Mouse (Mus musculus): ENCODE data around the gene Cmss1.
A peak's percentile ranks its signal among the peaks of the same experiment; 100 is the strongest.

Cmss1 gene

DNA sequence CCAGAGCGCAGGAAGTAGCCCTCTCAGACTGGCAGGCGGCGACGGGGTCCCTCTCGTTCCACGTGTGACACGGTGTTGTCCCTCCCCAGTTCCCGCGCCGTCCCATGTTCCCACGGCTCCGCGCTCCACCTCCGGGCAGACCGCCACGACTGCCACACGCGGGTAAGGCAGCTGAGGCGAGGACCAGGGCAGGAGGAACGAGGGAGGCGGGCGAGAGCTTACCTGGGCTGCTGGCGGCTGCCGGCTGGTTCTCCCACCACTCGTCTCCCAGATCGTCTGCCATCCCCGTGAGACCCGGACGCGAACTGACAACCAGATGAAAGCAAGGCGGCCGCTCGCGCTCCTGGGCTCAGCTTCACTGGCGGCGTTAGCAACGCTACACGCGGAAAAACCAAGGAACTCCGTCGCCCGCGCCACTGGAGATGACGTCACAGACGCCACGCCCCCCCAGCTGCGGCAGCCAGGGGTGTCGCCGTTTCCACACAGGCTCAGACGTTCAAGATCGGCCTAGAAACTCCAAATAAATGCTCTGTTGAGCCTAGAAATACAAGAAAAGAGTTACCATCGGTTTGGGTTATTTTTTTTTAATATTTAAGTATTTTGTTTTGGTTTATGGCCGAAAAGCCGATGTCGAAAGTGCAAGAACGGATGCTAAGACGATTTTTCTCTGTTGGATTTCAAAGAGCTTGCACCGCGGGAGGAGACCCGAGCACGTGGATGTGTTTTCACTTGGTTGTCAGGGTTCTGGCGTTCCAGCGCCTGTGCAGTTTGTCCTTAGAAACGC lies at the start of gene Cmss1:
Gene Cmss1, minus strand, starts transcription at position 421 of the 784 bp plus-strand sequence.
- DNase-seq = peak; percentile 71

DNA sequence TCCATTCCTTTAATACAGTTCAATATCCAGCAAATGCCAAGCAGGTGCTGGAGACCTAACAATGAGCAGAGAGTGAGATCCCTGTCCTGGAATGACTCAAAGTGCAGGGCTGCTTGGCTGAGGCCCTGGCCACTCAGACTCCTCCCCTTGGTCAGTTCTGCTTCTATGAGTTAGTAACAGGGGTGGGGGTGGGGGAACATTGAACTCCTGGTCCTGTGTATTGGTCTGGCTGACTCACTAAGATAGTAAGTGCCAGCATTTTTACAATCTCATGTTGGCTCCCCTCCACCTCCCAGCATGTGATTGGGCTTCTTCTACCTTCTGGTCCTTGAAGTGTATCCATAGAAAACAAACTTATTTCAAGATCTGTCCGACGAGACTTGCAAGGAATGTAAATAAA lies 43.2 kb upstream of the Cmss1 start:
- no peak for DNase-seq

DNA sequence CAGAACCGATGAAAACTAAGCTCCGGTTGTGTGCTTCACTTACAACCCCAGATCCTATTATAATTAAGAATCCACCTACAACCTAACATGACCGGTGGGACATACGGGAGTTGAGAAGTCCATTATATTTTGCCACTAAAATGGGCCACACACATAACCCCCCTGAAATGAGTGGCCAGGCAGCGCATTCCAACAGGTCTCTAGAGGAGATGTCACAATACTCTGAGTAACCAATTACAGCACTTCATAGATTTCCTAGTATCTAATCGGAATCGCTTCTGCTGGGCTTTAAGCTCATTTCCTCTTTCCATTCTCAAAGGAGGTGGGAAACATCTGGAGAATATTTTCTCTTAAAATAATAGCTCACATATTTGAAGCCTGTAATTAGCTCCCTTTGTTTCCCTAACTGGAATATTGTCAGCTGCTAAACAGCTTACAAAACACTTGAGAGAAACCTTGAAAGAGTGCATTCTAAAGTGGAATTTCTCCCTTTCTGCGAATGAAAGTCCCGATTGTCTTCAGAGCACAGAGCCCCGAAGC lies 34.8 kb upstream of the Cmss1 start:
- no peak for DNase-seq

DNA sequence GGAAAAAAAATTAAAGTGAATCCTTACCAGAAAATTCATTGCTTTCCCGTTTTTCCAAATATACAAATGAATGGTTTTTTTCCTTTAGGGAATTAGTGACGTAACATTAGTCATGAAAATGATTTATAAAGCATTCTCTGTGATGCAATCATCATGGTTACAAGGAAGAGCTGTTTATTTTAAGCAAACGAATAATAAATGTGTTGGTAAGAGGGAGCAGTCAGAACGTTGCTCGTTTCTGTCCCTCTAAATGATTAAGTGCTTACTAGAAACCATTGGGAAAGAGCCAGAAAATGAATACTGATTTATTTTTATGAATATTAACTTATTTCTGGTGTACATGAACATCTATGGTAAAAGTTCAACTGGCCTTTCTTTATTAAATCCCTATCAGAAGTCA lies 28.1 kb upstream of the Cmss1 start:
- DNase-seq = no peak

DNA sequence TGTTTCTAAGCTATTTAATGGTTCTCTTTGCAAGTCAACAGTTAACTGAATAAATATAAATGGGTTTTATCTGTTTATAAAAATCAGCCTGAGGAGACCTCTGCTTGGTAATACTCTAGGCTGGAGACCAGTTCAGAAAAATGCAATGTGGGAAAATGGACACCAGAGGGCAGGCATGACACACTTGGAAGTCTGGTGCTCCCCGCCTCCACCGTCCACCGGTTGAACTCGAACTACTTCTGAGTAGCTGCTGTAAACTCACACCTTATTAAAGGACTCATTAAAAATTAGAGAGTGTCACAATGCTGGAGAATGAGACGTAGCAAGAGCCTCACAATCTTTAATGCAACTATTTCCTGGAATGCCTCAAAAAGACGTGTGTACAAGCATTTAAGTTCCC lies 27.5 kb upstream of the Cmss1 start:
- DNase-seq = peak; percentile 28

DNA sequence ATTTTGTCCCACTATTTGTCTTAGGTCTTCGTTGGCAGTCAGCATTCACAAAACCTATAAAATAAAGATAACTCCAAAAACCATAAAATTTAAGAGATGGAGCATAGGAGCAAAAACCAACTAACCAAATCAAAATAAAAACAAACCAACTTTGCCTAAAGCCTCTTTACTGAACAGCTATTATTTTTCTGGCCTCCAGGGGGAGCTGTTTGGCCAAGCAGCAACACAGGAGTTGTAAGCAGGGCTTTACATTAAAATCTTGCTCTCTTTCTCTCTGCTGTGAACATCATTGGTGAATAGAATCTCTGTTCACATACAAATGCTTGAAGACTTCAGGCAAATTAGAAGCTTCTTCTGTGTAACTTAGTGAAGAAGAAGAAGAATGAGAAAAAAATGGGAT lies 5.1 kb upstream of the Cmss1 start:
- no peak for DNase-seq

DNA sequence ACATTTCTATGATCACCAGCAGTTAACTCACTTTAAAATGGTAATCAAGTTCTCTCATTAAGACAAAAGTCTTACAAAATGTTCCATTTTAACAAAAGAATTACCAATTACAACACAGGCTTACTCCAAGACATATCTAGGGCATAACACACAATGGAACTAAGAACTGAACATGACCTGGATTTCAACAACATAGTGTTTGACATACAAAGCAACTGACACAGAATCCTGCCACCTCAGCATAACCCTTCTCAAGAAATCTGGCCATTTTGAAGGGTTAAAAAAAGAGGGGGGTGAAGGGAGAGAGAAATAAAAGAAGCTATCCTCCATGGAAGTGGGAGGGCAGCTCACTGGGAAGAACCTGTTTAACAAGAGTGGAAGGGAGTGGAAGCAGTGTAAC lies 5.6 kb downstream of the Cmss1 start:
- DNase-seq = no peak

DNA sequence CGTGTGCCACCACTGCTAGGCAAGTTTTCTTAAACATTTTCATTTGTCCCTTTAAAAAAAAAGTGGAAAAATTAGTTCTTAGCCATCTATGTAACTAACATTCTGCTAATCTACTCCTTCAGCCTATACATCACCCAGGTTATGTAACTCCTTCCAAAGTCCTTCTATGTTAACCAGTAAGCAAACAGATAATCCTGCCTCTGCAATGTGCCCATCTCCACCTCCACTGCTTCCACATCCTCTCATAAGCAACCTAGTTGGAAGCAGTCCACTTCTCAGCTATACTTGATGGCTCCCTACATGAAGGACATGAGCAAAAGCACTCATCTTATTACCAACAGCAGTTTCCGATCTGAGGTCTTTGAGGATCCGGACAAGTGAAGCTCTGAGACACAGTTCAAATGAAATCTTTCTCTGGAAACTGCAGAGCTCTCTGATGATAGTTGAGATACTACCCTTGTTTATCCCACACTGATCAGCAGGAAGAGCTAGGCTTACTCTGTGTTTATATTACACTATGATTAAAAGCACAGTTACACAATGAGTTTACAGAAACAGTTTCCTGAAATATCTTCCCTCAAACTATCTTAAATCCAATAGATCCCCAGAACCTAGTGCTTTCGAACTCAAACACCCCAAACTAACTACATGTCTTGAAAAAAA lies 9.2 kb downstream of the Cmss1 start:
- no peak for DNase-seq

DNA sequence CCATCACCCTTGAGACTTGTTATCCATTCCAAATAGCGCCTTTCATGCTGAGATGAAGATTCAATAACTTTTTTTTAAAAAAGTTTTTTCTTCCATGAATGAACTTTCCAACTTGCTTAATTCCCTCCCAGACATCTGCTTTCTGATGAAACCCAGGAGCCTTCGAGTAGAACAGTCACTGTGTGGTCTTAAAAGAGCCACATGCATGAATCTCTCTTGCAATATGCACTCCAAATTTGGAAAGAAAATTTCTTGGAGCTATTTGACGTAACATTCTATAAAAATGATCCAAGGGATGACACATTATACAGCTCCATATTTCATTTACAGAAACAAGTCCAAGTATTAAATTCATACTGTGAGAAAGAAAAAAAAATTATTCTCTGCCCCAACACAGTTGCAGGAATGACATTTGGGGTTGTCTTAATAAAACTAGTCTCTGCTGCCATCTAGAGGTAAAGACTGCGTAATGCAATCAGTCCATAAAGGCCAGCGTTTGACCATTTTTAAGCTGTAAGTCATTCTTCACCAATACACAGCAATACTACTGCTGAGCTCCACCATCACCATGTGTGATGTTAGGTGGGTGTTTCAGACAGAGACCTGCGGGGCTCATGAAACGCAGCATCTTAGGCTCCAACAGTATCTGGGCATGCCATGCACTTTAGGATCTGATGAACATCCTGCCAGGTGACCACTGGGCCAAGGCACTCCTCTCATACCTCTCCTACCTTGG lies 13.1 kb downstream of the Cmss1 start:
- no peak for DNase-seq

DNA sequence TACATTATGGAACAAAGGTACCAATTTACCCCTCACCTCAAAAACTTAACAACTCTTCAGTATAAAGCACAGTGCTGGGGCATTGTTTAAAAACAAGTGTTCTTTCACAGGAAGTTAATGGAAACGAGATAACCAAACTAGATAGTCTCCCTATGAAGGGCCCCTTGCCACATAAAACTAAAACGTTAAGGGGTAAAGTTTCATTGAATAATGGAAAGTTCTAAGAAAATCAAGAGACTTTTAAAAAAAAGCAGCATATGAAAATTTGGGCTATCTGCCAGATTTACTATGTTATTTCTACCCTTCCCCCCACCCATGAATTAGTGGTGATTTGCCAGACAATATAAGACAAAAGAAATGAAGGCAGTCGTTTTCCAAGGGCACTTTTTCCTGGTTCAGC lies 21.5 kb downstream of the Cmss1 start:
- DNase-seq = no peak

DNA sequence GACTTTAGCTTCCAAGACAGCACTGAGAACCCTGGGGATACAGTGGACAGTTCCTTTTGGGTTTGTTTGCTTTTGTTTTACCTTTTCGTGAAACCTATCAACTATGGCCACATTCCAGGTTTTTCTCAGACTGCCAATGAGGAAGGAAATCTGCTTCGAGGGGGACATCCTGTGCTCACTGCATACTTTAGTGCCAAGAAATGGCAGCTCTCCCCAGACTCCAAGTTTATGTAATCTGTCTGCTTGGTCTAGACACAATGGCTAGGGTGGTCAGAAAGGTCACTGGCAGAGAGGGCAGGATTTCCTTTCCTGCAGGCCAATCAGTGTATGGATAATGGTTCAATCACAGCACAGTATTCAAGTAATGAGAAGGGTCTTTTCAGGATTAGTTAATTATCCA lies 24.7 kb downstream of the Cmss1 start:
- no peak for DNase-seq

DNA sequence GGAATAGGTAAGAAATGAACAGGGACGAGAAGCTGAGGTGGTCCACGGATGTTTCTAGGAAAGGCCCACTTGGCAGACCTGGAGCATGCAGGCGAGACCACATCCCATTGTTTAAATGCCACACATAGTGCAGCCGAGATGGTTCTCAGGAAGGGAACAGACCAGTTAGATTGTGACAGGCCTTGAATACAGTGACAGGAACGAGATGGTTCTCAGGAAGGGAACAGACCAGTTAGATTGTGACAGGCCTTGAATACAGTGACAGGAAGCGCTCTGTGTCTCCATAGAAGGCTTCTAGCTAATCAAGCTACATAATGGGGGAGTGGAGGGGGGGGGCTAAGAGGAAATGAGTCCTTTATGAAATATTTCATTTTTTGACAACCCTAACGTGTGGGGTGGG lies 26.6 kb downstream of the Cmss1 start:
- no peak for DNase-seq

DNA sequence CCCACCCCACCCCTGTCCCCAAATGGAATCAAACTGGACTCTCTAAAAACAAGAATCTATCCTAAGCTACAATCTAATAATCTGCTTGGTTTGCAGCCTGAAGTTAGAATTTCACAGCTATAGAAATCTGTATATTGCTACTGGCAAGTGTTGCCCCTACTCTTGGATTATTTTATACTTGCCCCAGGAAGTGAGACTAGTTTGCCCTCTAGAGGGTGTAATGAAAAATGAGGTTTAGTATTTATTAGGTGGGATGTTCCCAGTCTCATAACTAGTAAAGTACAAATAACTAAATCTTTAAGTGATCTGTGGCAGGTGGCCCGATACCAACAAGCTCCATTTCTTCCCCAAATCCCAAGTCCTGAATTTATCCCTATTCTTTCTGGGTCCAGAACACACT lies 29.1 kb downstream of the Cmss1 start:
- no peak for DNase-seq

DNA sequence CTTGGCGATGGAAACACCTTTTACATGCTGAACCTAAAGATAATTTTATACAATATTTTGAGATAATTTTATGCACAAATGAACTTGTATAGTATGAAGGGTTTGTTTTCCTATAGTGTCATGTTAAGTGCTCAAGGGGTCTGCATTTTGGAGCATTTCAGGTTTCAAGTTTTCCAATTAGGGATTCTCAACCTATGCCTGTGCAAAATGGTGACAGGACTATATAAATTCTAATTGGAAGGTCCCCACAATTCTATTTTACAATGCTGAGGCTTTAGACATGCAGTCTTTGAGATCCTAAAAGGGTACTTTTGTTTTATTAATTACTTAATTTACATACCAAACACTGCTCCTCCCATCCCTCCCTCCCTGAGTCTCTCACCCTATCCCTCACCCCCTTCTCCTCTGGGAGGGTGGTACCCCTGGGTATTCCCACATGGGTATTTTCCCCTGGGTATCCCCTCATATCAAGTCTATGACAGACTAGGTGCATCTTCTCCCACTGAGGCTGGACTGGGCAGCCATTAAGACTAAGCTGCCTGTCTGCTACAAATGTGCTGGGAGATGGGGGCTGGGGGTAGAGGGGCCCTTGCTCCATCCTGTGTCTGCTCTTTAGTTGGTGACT lies 30.8 kb downstream of the Cmss1 start:
- DNase-seq = no peak

DNA sequence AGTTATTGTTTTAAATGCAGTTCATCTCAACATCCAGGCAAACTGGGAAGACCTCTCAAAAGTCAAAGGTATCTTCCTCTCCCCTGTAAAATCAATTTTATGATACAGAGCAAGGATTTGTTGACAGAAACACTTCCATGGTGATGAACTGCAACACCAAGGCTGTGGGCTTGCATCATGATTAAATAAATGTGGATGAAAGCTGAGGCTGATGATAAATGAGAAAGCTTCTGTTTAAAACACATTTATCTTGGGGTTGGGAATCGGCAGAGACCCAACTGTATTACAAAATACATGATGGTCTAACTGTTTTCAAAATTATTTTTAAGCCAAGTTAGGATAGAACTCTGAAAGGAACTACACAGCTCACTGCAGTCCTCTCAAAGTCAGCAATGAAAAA lies 32.8 kb downstream of the Cmss1 start:
- DNase-seq = no peak

DNA sequence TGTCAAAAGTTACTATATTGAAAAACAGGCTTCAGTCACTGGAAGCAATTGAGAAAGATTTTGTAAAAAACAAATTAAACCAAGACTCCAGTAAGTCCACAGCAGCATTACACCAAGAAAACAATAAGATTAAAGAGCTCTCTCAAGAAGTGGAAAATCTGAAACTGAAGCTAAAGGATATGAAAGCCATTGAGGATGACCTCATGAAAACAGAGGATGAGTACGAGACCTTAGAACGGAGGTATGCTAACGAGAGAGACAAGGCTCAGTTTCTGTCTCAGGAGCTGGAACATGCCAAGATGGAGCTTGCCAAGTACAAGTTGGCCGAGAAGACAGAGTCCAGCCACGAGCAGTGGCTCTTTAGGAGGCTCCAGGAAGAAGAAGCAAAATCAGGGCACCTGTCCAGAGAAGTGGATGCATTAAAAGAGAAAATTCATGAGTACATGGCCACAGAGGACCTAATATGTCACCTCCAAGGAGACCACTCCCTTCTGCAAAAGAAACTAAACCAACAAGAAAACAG lies 35.8 kb downstream of the Cmss1 start:
- DNase-seq = no peak

DNA sequence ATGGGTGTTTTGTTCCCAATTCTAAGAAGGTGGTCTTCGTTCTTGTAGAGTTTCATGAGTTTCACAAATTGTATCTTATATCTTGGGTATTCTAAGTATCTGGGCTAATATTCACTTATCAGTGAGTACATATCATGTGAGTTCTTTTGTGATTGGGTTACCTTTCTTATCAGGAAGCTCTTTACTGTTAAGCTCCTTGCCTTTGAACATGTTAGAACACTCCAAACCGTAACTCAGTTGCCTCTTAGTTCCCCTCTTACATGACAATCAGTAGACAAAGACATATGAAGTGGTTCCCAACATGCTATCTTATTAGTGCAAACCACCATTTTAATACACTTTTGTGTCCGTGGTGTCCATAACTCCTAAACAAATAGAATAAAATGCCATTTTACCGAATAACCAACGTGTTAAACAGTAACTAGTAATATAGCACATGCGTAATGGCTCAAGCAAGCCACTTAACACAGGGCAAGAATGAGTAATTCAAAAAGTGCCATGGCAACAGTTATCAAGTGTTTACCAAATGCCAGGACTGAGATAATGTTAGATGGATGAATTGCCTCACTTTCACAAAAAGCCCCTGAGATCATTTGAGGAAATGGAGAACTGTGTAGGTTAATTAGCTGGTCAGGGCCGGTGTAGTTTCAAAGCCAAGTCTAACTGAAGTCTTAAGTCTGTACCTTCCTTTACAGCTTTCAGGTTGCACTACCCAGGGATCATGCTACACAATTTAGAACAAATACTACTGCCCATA lies 37.8 kb downstream of the Cmss1 start:
- DNase-seq = no peak

DNA sequence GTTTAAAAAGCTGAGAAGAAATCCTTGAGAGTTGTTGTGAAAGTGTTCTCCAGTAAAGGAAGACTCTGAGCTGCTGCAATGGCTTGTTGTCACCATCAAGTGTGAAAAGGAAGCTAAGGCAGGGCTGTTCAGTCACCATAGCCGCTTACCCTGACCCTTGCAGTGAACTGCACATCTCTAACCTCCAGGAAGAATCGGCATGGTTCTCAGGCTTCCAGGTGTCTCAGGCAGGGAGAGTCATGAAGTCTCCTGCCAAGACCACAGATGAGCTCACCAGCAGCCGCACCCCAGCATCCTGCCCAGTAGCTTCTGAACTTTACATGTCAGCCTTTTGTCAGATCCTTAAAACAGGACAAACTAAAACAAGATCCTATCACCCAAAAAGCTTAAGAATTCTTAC lies 40.4 kb downstream of the Cmss1 start:
- DNase-seq = no peak

DNA sequence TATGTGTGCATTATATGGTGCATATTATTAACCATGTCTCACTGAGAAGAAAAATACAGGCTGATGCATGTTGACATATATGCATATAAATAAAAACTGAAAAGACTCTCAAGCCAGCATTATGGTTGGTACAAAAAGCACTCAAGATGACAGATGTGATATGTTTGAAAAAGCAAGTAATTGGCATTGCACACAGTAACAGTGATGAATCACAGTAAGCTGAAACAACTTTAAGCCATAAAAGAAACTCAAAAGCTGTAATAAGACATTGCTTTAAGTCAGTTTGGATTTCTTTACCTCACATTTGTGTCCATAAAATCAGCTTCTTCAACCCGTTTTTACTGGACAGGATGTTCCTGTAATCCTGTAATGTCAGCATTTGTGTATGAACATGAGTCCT lies 41.9 kb downstream of the Cmss1 start:
- DNase-seq = no peak

DNA sequence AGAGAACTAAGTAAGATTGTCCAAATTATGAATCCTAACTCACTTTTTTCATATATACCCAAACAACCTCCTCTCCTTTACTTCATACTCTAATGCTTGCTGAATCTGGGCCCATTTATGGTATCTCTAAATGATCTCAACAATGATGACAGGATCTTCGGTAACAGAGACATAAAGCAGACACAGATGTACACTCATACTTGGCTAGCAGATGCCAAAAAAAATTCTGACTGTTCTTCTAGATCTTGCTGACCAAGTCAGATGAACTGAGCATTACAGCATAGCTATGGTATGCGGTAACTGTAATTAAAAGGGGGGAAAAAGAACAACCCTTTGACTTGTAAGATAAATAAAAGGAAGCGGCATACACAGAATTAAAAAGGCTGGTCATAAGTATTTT lies 43.2 kb downstream of the Cmss1 start:
- no peak for DNase-seq

DNA sequence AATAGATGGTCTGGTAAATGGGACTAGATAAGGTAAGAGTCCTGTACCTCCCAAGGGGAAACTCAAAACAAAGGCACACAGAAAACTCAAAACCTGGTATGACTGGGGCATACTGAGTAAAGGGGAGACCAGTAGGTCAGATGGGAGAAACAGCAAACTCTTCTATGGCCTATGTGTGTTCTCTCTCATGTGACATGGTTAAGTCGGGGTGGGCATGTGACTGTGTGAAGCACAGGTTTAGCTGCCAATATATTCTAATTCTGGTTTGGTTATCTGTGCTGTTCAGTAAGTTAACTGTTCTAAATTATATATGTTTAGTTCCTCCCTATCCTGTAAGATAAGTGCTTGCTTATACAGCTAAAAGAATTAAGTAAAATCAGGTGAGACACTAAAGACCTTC lies 46.5 kb downstream of the Cmss1 start:
- no peak for DNase-seq

DNA sequence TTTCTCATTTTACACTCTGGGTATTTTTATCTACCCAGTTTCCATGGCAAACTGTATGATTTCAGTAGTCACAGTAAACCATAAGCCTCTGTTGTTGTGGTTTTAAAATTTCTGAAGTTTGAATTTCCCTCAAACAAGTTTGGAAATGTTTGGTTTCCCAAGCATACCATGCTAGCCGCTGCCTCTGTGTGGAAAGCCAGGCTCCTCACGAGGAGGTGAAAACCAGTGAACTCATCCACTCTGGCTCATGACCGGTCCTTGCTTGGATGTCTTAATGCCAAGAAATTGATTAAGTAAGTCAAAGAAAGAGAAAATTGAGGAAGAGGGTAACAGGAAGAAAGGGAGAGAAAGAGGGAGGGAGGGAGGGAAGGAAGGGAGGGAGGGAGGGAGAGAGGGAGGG lies 48.4 kb downstream of the Cmss1 start:
- DNase-seq = no peak

Measured in cerebellum, adult 11 months (tissue).